Mouse (Mus musculus): ENCODE measurements around the gene Ubl7. TPM values are rescaled to one million over a fixed set of nuclear protein-coding genes. Genes with fewer than 3 reads are reported as not detected.

Gene Ubl7
- polyA plus RNA-seq, 1 experiment from 2014 or later, result 101 TPM

- Histone ChIP-seq H3K9ac (replicated peaks; ENCODE audit: low read depth, low read length) (no peak overlapping the region), H3K4me1 (ENCODE audit: control insufficient read depth, insufficient read depth, low read length) (no peaks in the 10 kb centered on the region), H3K4me3 (ENCODE audit: low read depth, low read length) (no peak overlapping the region), H3K27ac (ENCODE audit: low read length) (no peak overlapping the region), H3K27me3 (ENCODE audit: control insufficient read depth, insufficient read depth, low read length) (no peaks in the 10 kb centered on the region), H3K9me3 (ENCODE audit: control insufficient read depth, low read depth, low read length) (no peaks in the 10 kb centered on the region), H3K4me2 (replicated peaks; ENCODE audit: low read depth, low read length) (no peak overlapping the region), H3K36me3 (ENCODE audit: control insufficient read depth, insufficient read depth, low read length) (no peaks in the 10 kb centered on the region)
- ATAC-seq (ENCODE audit: insufficient number of reproducible peaks, insufficient read depth, low FRiP score, low read depth), result no peak
- WGBS, result 86% methylated on average over 3 of the region's 3 CpGs
These were observed 9.2 kb upstream of the Ubl7 start for GRCm38 (mm10) chr9:57901601-57902000.

GRCm38 (mm10) chr9:57902132-57902531, 8.6 kb upstream of the Ubl7 start:
- Histone ChIP-seq H3K9me3 (ENCODE audit: control insufficient read depth, low read depth, low read length) (no peaks in the 10 kb centered on the region), H3K27ac (ENCODE audit: low read length) (no peak overlapping the region), H3K4me2 (replicated peaks; ENCODE audit: low read depth, low read length) (no peak overlapping the region), H3K27me3 (ENCODE audit: control insufficient read depth, insufficient read depth, low read length) (no peaks in the 10 kb centered on the region), H3K4me3 (ENCODE audit: low read depth, low read length) (no peak overlapping the region), H3K4me1 (ENCODE audit: control insufficient read depth, insufficient read depth, low read length) (no peaks in the 10 kb centered on the region), H3K36me3 (ENCODE audit: control insufficient read depth, insufficient read depth, low read length) (no peaks in the 10 kb centered on the region), H3K9ac (replicated peaks; ENCODE audit: low read depth, low read length) (no peak overlapping the region)
- ATAC-seq (ENCODE audit: insufficient number of reproducible peaks, insufficient read depth, low FRiP score, low read depth), result no peak
- WGBS, result 81% methylated on average over 4 of the region's 4 CpGs

GRCm38 (mm10) chr9:57903589-57904249, 7.1 kb upstream of the Ubl7 start:
- no peak for ATAC-seq (ENCODE audit: insufficient number of reproducible peaks, insufficient read depth, low FRiP score, low read depth)
- no peak overlapping the region for H3K27ac ChIP-seq (ENCODE audit: low read length)
- H3K27me3 ChIP-seq (ENCODE audit: control insufficient read depth, insufficient read depth, low read length), result no peaks in the 10 kb centered on the region
- H3K4me3 ChIP-seq (ENCODE audit: low read depth, low read length), result no peak overlapping the region
- 69% methylated on average over 8 of the region's 8 CpGs for WGBS
- H3K4me2 ChIP-seq (replicated peaks; ENCODE audit: low read depth, low read length), result no peak overlapping the region
- no peaks in the 10 kb centered on the region for H3K4me1 ChIP-seq (ENCODE audit: control insufficient read depth, insufficient read depth, low read length)
- no peak overlapping the region for H3K9ac ChIP-seq (replicated peaks; ENCODE audit: low read depth, low read length)
- H3K36me3 ChIP-seq (ENCODE audit: control insufficient read depth, insufficient read depth, low read length), result no peaks in the 10 kb centered on the region
- H3K9me3 ChIP-seq (ENCODE audit: control insufficient read depth, low read depth, low read length), result no peaks in the 10 kb centered on the region

GRCm38 (mm10) chr9:57904250-57904644, 6.5 kb upstream of the Ubl7 start:
- no peak overlapping the region for H3K4me2 ChIP-seq (replicated peaks; ENCODE audit: low read depth, low read length)
- no peaks in the 10 kb centered on the region for H3K36me3 ChIP-seq (ENCODE audit: control insufficient read depth, insufficient read depth, low read length)
- no peak for ATAC-seq (ENCODE audit: insufficient number of reproducible peaks, insufficient read depth, low FRiP score, low read depth)
- H3K27me3 ChIP-seq (ENCODE audit: control insufficient read depth, insufficient read depth, low read length), result no peaks in the 10 kb centered on the region
- no peaks in the 10 kb centered on the region for H3K4me1 ChIP-seq (ENCODE audit: control insufficient read depth, insufficient read depth, low read length)
- H3K27ac ChIP-seq (ENCODE audit: low read length), result no peak overlapping the region
- WGBS, result 84% methylated on average over 5 of the region's 5 CpGs
- no peaks in the 10 kb centered on the region for H3K9me3 ChIP-seq (ENCODE audit: control insufficient read depth, low read depth, low read length)
- no peak overlapping the region for H3K4me3 ChIP-seq (ENCODE audit: low read depth, low read length)
- no peak overlapping the region for H3K9ac ChIP-seq (replicated peaks; ENCODE audit: low read depth, low read length)

GRCm38 (mm10) chr9:57907206-57907605, 3.6 kb upstream of the Ubl7 start:
- Histone ChIP-seq H3K9me3 (ENCODE audit: control insufficient read depth, low read depth, low read length) (no peaks in the 10 kb centered on the region), H3K4me3 (ENCODE audit: low read depth, low read length) (no peak overlapping the region), H3K4me2 (replicated peaks; ENCODE audit: low read depth, low read length) (no peak overlapping the region), H3K27ac (ENCODE audit: low read length) (no peak overlapping the region), H3K9ac (replicated peaks; ENCODE audit: low read depth, low read length) (no peak overlapping the region), H3K4me1 (ENCODE audit: control insufficient read depth, insufficient read depth, low read length) (peaks cover 7% of the 10 kb centered on the region; the same call in 1 of the 2 replicates), H3K36me3 (ENCODE audit: control insufficient read depth, insufficient read depth, low read length) (no peaks in the 10 kb centered on the region), H3K27me3 (ENCODE audit: control insufficient read depth, insufficient read depth, low read length) (no peaks in the 10 kb centered on the region)
- WGBS, result 77% methylated on average over 6 of the region's 6 CpGs
- no peak for ATAC-seq (ENCODE audit: insufficient number of reproducible peaks, insufficient read depth, low FRiP score, low read depth)

- H3K27me3 ChIP-seq (ENCODE audit: control insufficient read depth, insufficient read depth, low read length), result no peaks in the 10 kb centered on the region
- H3K36me3 ChIP-seq (ENCODE audit: control insufficient read depth, insufficient read depth, low read length), result peaks cover 9% of the 10 kb centered on the region; the same call in 1 of the 2 replicates
- H3K9me3 ChIP-seq (ENCODE audit: control insufficient read depth, low read depth, low read length), result no peaks in the 10 kb centered on the region
- no peak overlapping the region for H3K27ac ChIP-seq (ENCODE audit: low read length)
- no peak overlapping the region for H3K4me2 ChIP-seq (replicated peaks; ENCODE audit: low read depth, low read length)
- H3K9ac ChIP-seq (replicated peaks; ENCODE audit: low read depth, low read length), result no peak overlapping the region
- no peak overlapping the region for H3K4me3 ChIP-seq (ENCODE audit: low read depth, low read length)
- ATAC-seq (ENCODE audit: insufficient number of reproducible peaks, insufficient read depth, low FRiP score, low read depth), result no peak
- peaks cover 7% of the 10 kb centered on the region; the same call in 1 of the 2 replicates for H3K4me1 ChIP-seq (ENCODE audit: control insufficient read depth, insufficient read depth, low read length)
- 98% methylated on average over 5 of the region's 5 CpGs for WGBS
These were observed 1.8 kb downstream of the Ubl7 start for GRCm38 (mm10) chr9:57912571-57912970.

GRCm38 (mm10) chr9:57921491-57922060, 10.8 kb downstream of the Ubl7 start:
- ATAC-seq (ENCODE audit: insufficient number of reproducible peaks, insufficient read depth, low FRiP score, low read depth), result no peak
- H3K9ac ChIP-seq (replicated peaks; ENCODE audit: low read depth, low read length), result no peak overlapping the region
- 90% methylated on average over 9 of the region's 9 CpGs for WGBS

GRCm38 (mm10) chr9:57922381-57922780, 11.6 kb downstream of the Ubl7 start:
- no peaks in the 10 kb centered on the region for H3K9me3 ChIP-seq (ENCODE audit: control insufficient read depth, low read depth, low read length)
- H3K9ac ChIP-seq (replicated peaks; ENCODE audit: low read depth, low read length), result no peak overlapping the region
- H3K27ac ChIP-seq (ENCODE audit: low read length), result no peak overlapping the region
- no peak for ATAC-seq (ENCODE audit: insufficient number of reproducible peaks, insufficient read depth, low FRiP score, low read depth)
- H3K36me3 ChIP-seq (ENCODE audit: control insufficient read depth, insufficient read depth, low read length), result peaks cover 56% of the 10 kb centered on the region
- no peak overlapping the region for H3K4me3 ChIP-seq (ENCODE audit: low read depth, low read length)
- H3K4me1 ChIP-seq (ENCODE audit: control insufficient read depth, insufficient read depth, low read length), result no peaks in the 10 kb centered on the region
- no peak overlapping the region for H3K4me2 ChIP-seq (replicated peaks; ENCODE audit: low read depth, low read length)
- H3K27me3 ChIP-seq (ENCODE audit: control insufficient read depth, insufficient read depth, low read length), result no peaks in the 10 kb centered on the region
- WGBS, result 93% methylated on average over 5 of the region's 5 CpGs

More at GRCm38 (mm10) chr9:57921491-57922060, 10.8 kb downstream of the Ubl7 start:
- Histone ChIP-seq H3K9me3 (ENCODE audit: control insufficient read depth, low read depth, low read length) (no peaks in the 10 kb centered on the region), H3K27ac (ENCODE audit: low read length) (no peak overlapping the region), H3K4me3 (ENCODE audit: low read depth, low read length) (no peak overlapping the region), H3K36me3 (ENCODE audit: control insufficient read depth, insufficient read depth, low read length) (peaks cover 51% of the 10 kb centered on the region), H3K27me3 (ENCODE audit: control insufficient read depth, insufficient read depth, low read length) (no peaks in the 10 kb centered on the region), H3K4me1 (ENCODE audit: control insufficient read depth, insufficient read depth, low read length) (no peaks in the 10 kb centered on the region), H3K4me2 (replicated peaks; ENCODE audit: low read depth, low read length) (no peak overlapping the region)

GRCm38 (mm10) chr9:57923046-57923445, 12.3 kb downstream of the Ubl7 start:
- Histone ChIP-seq H3K36me3 (ENCODE audit: control insufficient read depth, insufficient read depth, low read length) (peaks cover 55% of the 10 kb centered on the region), H3K9me3 (ENCODE audit: control insufficient read depth, low read depth, low read length) (no peaks in the 10 kb centered on the region), H3K4me2 (replicated peaks; ENCODE audit: low read depth, low read length) (no peak overlapping the region), H3K4me3 (ENCODE audit: low read depth, low read length) (no peak overlapping the region), H3K4me1 (ENCODE audit: control insufficient read depth, insufficient read depth, low read length) (no peaks in the 10 kb centered on the region), H3K27ac (ENCODE audit: low read length) (no peak overlapping the region), H3K27me3 (ENCODE audit: control insufficient read depth, insufficient read depth, low read length) (no peaks in the 10 kb centered on the region), H3K9ac (replicated peaks; ENCODE audit: low read depth, low read length) (no peak overlapping the region)
- WGBS, result 98% methylated on average over 3 of the region's 3 CpGs
- no peak for ATAC-seq (ENCODE audit: insufficient number of reproducible peaks, insufficient read depth, low FRiP score, low read depth)

Measured in stomach, embryonic 14.5 days (tissue).